Mouse (Mus musculus): ENCODE results near the gene Vezt.

Vezt gene

DNA sequence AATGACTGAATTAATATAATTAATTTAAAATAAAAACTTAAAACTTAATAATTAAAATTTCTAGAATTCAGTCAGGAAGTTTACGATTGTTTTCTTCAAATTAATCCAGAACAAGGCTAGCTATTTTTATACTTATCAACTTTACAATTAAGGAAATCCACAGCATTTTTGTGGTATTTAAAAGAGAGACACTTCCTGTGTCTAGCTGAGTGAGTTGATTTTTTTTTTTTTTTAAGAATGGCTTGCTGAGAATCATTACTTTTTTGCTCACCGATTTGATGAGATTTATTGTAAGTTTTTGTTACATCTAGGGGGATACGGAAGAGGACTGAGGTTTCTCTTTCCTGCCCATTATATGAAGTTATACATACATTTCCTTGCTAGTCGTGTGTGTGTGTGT is 2.0 kb upstream of the Vezt start:
- no peak for DNase-seq (ENCODE audit: low spot score in 2 of 2)

GRCm38 (mm10) chr10:94037196-94037595 is 1.6 kb upstream of the Vezt start:
- no peak for DNase-seq (ENCODE audit: low spot score in 2 of 2)

- DNase-seq (ENCODE audit: low spot score in 2 of 2): no peak
Observed at GRCm38 (mm10) chr10:94036375-94036758, 750 bp upstream of the Vezt start.

DNA sequence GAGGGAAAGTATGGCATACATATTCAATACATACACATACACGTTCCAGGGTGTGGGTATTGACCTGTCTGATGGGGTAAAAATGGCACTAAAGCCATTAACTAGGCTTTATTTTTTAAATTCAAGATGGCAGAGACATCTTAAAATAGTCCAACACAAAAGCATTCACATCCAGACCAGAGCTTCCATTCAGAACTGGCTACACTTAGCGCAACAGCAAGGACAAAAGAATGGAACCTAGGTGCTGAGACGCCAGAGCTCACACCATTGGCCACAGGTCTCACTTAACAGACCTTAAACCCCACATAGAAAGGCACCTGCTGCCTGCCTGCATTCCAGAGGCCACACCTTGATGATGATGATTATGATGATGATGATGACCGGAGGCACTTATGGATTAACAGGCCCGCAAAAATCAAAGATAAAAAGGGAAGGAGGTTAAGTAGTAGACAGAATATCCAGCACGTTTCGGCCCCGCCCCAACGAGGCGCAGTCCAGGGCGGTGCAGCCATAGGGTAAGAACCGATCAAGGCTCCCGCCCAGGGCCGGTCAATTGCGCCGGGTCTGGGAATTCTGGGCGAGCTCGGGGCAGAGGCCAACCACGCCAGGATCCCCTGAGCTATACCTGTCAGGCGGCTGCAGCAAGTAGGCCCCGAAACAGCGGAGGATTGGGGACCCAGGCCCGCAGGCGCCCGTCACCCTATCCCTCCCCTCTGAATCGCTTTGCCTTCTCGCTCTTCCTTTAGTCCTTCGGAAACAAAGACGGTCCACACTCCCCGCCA is 550 bp downstream of the Vezt start:
- DNase-seq (ENCODE audit: low spot score in 2 of 2): peak in 1 of 2 experiments; percentile 43

- no peak for DNase-seq (ENCODE audit: low spot score in 2 of 2)
Observed at GRCm38 (mm10) chr10:94031164-94031563, 4.5 kb downstream of the Vezt start.

GRCm38 (mm10) chr10:94028493-94028892 is 7.1 kb downstream of the Vezt start:
- no peak for DNase-seq (ENCODE audit: low spot score in 2 of 2)

GRCm38 (mm10) chr10:94025079-94025478 is 10.5 kb downstream of the Vezt start:
- DNase-seq (ENCODE audit: low spot score in 2 of 2): no peak

DNA sequence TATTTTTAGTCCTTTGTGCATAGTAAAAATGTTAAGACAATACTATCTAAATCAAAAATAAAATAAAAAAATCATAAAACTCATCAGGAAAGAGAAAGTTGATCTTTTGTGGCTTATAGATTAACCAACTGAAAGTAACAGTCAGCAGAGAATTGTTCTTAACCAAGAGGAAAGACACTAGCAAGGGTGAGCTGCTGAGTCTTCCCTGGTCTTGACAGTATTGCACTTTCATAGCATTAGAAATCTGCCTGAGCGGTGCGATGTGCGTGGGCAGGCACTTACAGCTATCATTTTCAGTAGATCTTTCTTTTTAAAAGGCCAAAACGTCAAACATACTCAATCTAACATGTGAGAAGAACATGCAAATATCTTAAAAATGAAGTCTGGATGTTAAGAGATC is 14.6 kb downstream of the Vezt start:
- no peak for DNase-seq (ENCODE audit: low spot score in 2 of 2)

GRCm38 (mm10) chr10:94020587-94020986 is 15.0 kb downstream of the Vezt start:
- no peak for DNase-seq (ENCODE audit: low spot score in 2 of 2)

GRCm38 (mm10) chr10:94017455-94017854 is 18.2 kb downstream of the Vezt start:
- DNase-seq (ENCODE audit: low spot score in 2 of 2): no peak

- no peak for DNase-seq (ENCODE audit: low spot score in 2 of 2)
Observed at GRCm38 (mm10) chr10:94014200-94014599, 21.4 kb downstream of the Vezt start.

DNA sequence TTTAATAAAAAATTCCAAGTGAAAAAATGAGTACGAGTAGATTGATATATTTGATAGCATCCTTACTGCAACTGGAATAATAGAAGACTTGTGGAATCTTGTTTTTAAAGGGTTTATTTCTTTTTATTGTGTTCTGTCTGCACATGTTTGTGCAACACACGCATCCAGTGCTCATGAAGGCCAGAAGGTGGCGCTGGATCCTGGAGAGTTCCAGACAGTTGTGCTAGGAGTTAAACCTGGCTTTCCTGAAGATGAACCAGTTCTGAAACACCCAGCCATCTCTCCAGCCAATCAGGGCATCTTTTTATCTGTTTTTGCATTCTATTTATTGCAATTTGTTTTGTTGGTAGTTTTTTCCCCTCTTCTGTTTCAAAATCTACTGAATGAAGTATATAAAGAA is 22.4 kb downstream of the Vezt start:
- peak; percentile 17 to 38 for DNase-seq (ENCODE audit: low spot score in 2 of 2)

DNA sequence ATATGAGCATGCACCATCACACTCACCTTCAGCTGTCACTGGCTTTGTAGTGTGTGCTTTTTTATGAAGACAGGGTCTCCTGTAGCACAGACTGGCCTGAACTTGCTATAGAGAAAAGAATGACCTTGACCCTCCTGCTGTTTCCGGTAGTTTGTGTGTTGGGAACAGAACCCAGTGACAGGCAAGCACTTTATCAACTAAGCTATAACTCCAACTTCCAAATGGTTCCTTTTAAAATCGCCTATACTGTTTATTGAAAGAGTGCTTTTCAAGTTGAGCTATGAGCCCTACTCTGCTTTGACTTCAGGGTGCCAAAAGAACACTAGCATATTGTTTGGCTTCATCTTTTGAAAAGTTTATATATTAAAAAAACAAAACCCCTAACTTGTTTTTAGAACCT is 24.6 kb downstream of the Vezt start:
- no peak for DNase-seq (ENCODE audit: low spot score in 2 of 2)

GRCm38 (mm10) chr10:94009991-94010679 is 25.5 kb downstream of the Vezt start:
- DNase-seq (ENCODE audit: low spot score in 2 of 2): no peak

- DNase-seq (ENCODE audit: low spot score in 2 of 2): no peak
Observed at GRCm38 (mm10) chr10:94008356-94008755, 27.3 kb downstream of the Vezt start.

GRCm38 (mm10) chr10:94000223-94000622 is 35.4 kb downstream of the Vezt start:
- no peak for DNase-seq (ENCODE audit: low spot score in 2 of 2)

DNA sequence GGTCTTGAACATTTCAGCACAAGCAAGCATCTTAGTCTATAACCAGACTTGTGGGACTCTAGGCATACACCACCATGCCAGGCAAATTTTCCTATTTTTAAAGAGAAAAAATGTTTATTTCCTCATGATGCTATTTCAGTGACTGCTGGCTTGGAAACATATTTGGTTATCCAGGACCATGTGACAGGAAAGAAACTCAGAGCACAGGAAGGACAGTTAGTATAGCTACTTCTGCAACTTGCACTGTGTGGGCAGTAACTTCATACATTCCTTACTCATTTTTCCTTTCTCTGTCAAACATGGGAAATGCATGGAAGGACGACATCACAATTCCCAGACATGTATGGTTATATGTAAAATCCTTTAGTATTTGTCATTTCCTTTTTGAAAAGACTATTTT is 36.3 kb downstream of the Vezt start:
- no peak for DNase-seq (ENCODE audit: low spot score in 2 of 2)

DNA sequence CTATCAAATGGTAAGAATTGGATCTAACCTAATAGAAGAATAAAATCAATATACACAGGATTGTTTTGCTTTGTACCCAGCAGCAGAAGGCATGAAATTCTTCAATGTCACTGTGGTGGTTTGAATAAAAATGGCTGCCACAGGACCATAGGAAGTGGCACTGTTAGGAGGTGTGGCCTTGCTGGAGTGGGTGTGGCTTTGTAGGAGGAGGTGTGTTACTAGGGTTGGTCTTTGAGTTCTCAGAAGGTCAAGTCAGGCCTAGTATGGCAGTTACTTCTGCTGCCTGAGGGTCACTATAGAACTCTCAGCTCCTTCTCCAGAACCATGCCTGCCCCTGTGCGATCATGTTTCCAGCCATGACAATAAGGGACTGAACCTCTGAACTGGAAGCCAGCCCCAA is 40.5 kb downstream of the Vezt start:
- no peak for DNase-seq (ENCODE audit: low spot score in 2 of 2)

- DNase-seq (ENCODE audit: low spot score in 2 of 2): no peak
Observed at GRCm38 (mm10) chr10:93994136-93994535, 41.5 kb downstream of the Vezt start.

DNA sequence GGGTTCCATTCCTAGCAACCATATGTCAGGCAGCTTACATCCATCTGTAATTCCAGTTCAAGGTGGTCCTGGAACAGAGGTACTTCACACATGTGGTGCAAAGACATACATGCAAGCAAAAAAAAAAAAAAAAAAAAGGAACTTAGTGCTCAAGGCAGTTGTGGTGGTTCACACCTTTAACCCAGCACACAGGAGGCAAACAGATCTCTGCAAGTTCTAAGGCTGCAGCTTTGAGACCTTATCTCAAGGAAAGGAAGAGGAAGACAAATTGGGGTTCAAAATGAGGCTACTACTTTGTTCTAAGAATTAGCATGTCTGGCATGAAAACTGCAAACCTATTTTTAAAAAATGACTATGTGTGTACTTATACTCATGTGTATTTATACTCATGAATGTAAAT is 50.3 kb downstream of the Vezt start:
- no peak for DNase-seq (ENCODE audit: low spot score in 2 of 2)

DNA sequence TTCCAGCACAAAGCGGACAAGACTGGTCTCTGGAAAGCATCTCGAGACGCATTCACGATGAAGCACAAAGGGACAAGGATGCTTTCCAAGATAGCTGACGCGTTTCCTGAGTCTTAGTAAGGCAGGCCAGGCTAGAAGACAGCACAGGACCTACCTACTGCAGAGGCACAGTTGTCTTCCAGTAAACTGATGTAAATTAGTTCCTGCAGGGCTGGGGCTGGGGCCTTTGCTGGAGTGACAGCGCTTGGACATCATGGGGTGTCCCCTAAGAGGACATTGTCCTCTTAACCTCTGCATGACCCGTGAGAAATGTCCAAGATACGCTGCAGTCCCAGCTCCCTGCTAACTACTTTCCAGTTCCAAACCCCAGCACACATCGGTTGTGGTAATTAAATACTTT is 66.3 kb downstream of the Vezt start:
- no peak for DNase-seq (ENCODE audit: low spot score in 2 of 2)

DNA sequence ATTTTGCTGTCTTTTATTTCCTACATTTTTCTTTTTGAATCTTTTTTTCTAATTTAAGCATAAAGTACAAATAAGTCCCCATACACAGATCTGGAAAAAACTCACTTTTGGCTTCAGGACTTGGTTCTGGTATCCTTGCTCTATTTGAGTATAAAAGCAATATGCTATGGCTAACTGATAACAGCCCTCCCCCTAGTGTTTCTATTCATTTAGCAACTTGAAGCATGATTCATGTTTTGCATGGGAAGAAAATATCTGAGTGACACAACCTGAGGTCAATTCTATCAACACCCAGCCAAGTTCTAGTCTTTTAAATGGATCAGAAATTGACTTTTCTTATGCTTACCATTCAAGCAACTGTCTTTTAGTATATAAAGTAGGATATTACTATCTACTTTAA is 68.1 kb downstream of the Vezt start:
- DNase-seq (ENCODE audit: low spot score in 2 of 2): no peak

DNA sequence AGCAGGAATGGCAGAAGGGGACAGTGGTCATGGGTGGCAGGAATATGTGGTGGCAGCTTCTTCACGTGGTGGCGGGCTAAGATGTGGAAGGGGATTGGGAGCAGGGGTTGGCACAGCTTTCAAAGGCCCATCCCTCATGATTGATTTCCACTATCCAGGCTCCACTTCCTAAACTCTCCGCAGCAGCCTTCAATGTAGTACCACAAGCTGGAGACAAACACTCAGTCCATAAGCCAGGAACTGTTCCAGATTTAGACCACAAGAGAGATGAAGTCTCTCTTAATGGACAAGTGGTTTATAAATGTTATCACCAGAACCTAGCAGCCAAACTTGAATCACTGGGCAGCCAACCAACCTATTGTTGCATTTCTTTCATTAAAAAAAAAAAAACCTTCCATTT is 81.6 kb downstream of the Vezt start:
- DNase-seq (ENCODE audit: low spot score in 2 of 2): no peak

GRCm38 (mm10) chr10:93953504-93953903 is 82.1 kb downstream of the Vezt start:
- no peak for DNase-seq (ENCODE audit: low spot score in 2 of 2)

All from frontal cortex, postnatal 25 days (tissue).